Mouse (Mus musculus): ENCODE data around the gene Gipr. TPM values are rescaled to one million over a fixed set of nuclear protein-coding genes. Genes with fewer than 3 reads are reported as not detected.
A peak's percentile ranks its signal among the peaks of the same experiment; 100 is the strongest.

The Gipr gene
- polyA plus RNA-seq, 1 experiment from 2014 or later, result 1.1 TPM

- peak; percentile 24; the same call in 1 of the 2 replicates for ATAC-seq (ENCODE audit: insufficient number of reproducible peaks, insufficient read depth, low FRiP score, low read depth)
- no peak within 1 kb of the TSS for H3K27ac ChIP-seq (ENCODE audit: low read length)
- H3K36me3 ChIP-seq (ENCODE audit: control insufficient read depth, insufficient read depth, low read length), result no peaks in the 10 kb centered on the region
- H3K4me2 ChIP-seq (replicated peaks; ENCODE audit: low read depth, low read length), result peak within 1 kb of the TSS; percentile 23
- H3K9ac ChIP-seq (replicated peaks; ENCODE audit: low read depth, low read length), result no peak within 1 kb of the TSS; the same call in 1 of the 2 replicates
- H3K4me3 ChIP-seq (ENCODE audit: low read depth, low read length), result peak within 1 kb of the TSS; percentile 16
- H3K27me3 ChIP-seq (ENCODE audit: control insufficient read depth, insufficient read depth, low read length), result peaks cover 37% of the 10 kb centered on the region
- H3K4me1 ChIP-seq (ENCODE audit: control insufficient read depth, insufficient read depth, low read length), result peaks cover 14% of the 10 kb centered on the region; the same call in 1 of the 2 replicates
- WGBS, result 2% methylated on average over 30 of the region's 30 CpGs
- 0 out of 2 replicates have a peak, but pooled peaks cover 4% of the 10 kb centered on the region for H3K9me3 ChIP-seq (ENCODE audit: control insufficient read depth, low read depth, low read length)
Measured at GRCm38 (mm10) chr7:19175708-19176515, 10.0 kb upstream of the Gipr start, which contains the start of gene Eml2. Gene Eml2 (plus strand): TSS chr7:19176421.

- no peak overlapping the region for H3K27ac ChIP-seq (ENCODE audit: low read length)
- peaks cover 17% of the 10 kb centered on the region for H3K27me3 ChIP-seq (ENCODE audit: control insufficient read depth, insufficient read depth, low read length)
- peak overlapping the region; percentile 33 for H3K4me2 ChIP-seq (replicated peaks; ENCODE audit: low read depth, low read length)
- no peak overlapping the region for H3K9ac ChIP-seq (replicated peaks; ENCODE audit: low read depth, low read length)
- H3K4me3 ChIP-seq (ENCODE audit: low read depth, low read length), result peak overlapping the region; percentile 11; the same call in 1 of the 2 replicates
- WGBS, result 2% methylated on average over 17 of the region's 17 CpGs
- ATAC-seq (ENCODE audit: insufficient number of reproducible peaks, insufficient read depth, low FRiP score, low read depth), result peak; percentile 54
- no peaks in the 10 kb centered on the region for H3K36me3 ChIP-seq (ENCODE audit: control insufficient read depth, insufficient read depth, low read length)
- H3K9me3 ChIP-seq (ENCODE audit: control insufficient read depth, low read depth, low read length), result no peaks in the 10 kb centered on the region
- peaks cover 12% of the 10 kb centered on the region; the same call in 1 of the 2 replicates for H3K4me1 ChIP-seq (ENCODE audit: control insufficient read depth, insufficient read depth, low read length)
Measured at GRCm38 (mm10) chr7:19172874-19173273, 6.9 kb upstream of the Gipr start.

- 50% methylated on average over 8 of the region's 8 CpGs for WGBS
- no peak overlapping the region for H3K4me3 ChIP-seq (ENCODE audit: low read depth, low read length)
- peaks cover 12% of the 10 kb centered on the region; the same call in 1 of the 2 replicates for H3K4me1 ChIP-seq (ENCODE audit: control insufficient read depth, insufficient read depth, low read length)
- H3K9me3 ChIP-seq (ENCODE audit: control insufficient read depth, low read depth, low read length), result no peaks in the 10 kb centered on the region
- H3K27me3 ChIP-seq (ENCODE audit: control insufficient read depth, insufficient read depth, low read length), result peaks cover 9% of the 10 kb centered on the region
- no peak for ATAC-seq (ENCODE audit: insufficient number of reproducible peaks, insufficient read depth, low FRiP score, low read depth)
- H3K9ac ChIP-seq (replicated peaks; ENCODE audit: low read depth, low read length), result no peak overlapping the region
- H3K27ac ChIP-seq (ENCODE audit: low read length), result no peak overlapping the region
- H3K4me2 ChIP-seq (replicated peaks; ENCODE audit: low read depth, low read length), result no peak overlapping the region
- no peaks in the 10 kb centered on the region for H3K36me3 ChIP-seq (ENCODE audit: control insufficient read depth, insufficient read depth, low read length)
Measured at GRCm38 (mm10) chr7:19171831-19172230, 5.9 kb upstream of the Gipr start.

GRCm38 (mm10) chr7:19170142-19170541 lies 4.2 kb upstream of the Gipr start:
- WGBS, result 40% methylated on average over 8 of the region's 8 CpGs
- peak overlapping the region; percentile 67; the same call in 1 of the 2 replicates for H3K27ac ChIP-seq (ENCODE audit: low read length)
- H3K9ac ChIP-seq (replicated peaks; ENCODE audit: low read depth, low read length), result no peak overlapping the region
- no peaks in the 10 kb centered on the region for H3K27me3 ChIP-seq (ENCODE audit: control insufficient read depth, insufficient read depth, low read length)
- peak; percentile 53; the same call in 1 of the 2 replicates for ATAC-seq (ENCODE audit: insufficient number of reproducible peaks, insufficient read depth, low FRiP score, low read depth)
- H3K4me3 ChIP-seq (ENCODE audit: low read depth, low read length), result no peak overlapping the region
- no peaks in the 10 kb centered on the region for H3K9me3 ChIP-seq (ENCODE audit: control insufficient read depth, low read depth, low read length)
- H3K4me1 ChIP-seq (ENCODE audit: control insufficient read depth, insufficient read depth, low read length), result peaks cover 15% of the 10 kb centered on the region; the same call in 1 of the 2 replicates
- H3K36me3 ChIP-seq (ENCODE audit: control insufficient read depth, insufficient read depth, low read length), result no peaks in the 10 kb centered on the region
- H3K4me2 ChIP-seq (replicated peaks; ENCODE audit: low read depth, low read length), result no peak overlapping the region

GRCm38 (mm10) chr7:19169506-19169905 lies 3.6 kb upstream of the Gipr start:
- 58% methylated on average over 10 of the region's 10 CpGs for WGBS
- Histone ChIP-seq H3K27me3 (ENCODE audit: control insufficient read depth, insufficient read depth, low read length) (no peaks in the 10 kb centered on the region), H3K27ac (ENCODE audit: low read length) (no peak overlapping the region; the same call in 1 of the 2 replicates), H3K9ac (replicated peaks; ENCODE audit: low read depth, low read length) (no peak overlapping the region), H3K9me3 (ENCODE audit: control insufficient read depth, low read depth, low read length) (no peaks in the 10 kb centered on the region), H3K4me1 (ENCODE audit: control insufficient read depth, insufficient read depth, low read length) (peaks cover 21% of the 10 kb centered on the region), H3K36me3 (ENCODE audit: control insufficient read depth, insufficient read depth, low read length) (no peaks in the 10 kb centered on the region), H3K4me3 (ENCODE audit: low read depth, low read length) (no peak overlapping the region), H3K4me2 (replicated peaks; ENCODE audit: low read depth, low read length) (no peak overlapping the region)
- ATAC-seq (ENCODE audit: insufficient number of reproducible peaks, insufficient read depth, low FRiP score, low read depth), result no peak

- 87% methylated on average over 3 of the region's 3 CpGs for WGBS
- no peak overlapping the region for H3K4me2 ChIP-seq (replicated peaks; ENCODE audit: low read depth, low read length)
- no peaks in the 10 kb centered on the region for H3K27me3 ChIP-seq (ENCODE audit: control insufficient read depth, insufficient read depth, low read length)
- H3K9me3 ChIP-seq (ENCODE audit: control insufficient read depth, low read depth, low read length), result no peaks in the 10 kb centered on the region
- H3K4me1 ChIP-seq (ENCODE audit: control insufficient read depth, insufficient read depth, low read length), result peaks cover 22% of the 10 kb centered on the region
- H3K4me3 ChIP-seq (ENCODE audit: low read depth, low read length), result no peak overlapping the region
- H3K36me3 ChIP-seq (ENCODE audit: control insufficient read depth, insufficient read depth, low read length), result no peaks in the 10 kb centered on the region
- H3K27ac ChIP-seq (ENCODE audit: low read length), result no peak overlapping the region
- no peak for ATAC-seq (ENCODE audit: insufficient number of reproducible peaks, insufficient read depth, low FRiP score, low read depth)
- no peak overlapping the region for H3K9ac ChIP-seq (replicated peaks; ENCODE audit: low read depth, low read length)
Measured at GRCm38 (mm10) chr7:19166990-19167389, 1.1 kb upstream of the Gipr start.

GRCm38 (mm10) chr7:19164978-19165377 lies 949 bp downstream of the Gipr start:
- 0 out of 2 replicates have a peak, but pooled peaks cover 2% of the 10 kb centered on the region for H3K27me3 ChIP-seq (ENCODE audit: control insufficient read depth, insufficient read depth, low read length)
- peaks cover 24% of the 10 kb centered on the region for H3K4me1 ChIP-seq (ENCODE audit: control insufficient read depth, insufficient read depth, low read length)
- H3K4me2 ChIP-seq (replicated peaks; ENCODE audit: low read depth, low read length), result peak overlapping the region; percentile 25; the same call in 1 of the 2 replicates
- no peaks in the 10 kb centered on the region for H3K9me3 ChIP-seq (ENCODE audit: control insufficient read depth, low read depth, low read length)
- 0 out of 2 replicates have a peak, but pooled peaks have one; percentile 25 for ATAC-seq (ENCODE audit: insufficient number of reproducible peaks, insufficient read depth, low FRiP score, low read depth)
- no peak overlapping the region for H3K27ac ChIP-seq (ENCODE audit: low read length)
- H3K36me3 ChIP-seq (ENCODE audit: control insufficient read depth, insufficient read depth, low read length), result no peaks in the 10 kb centered on the region
- H3K9ac ChIP-seq (replicated peaks; ENCODE audit: low read depth, low read length), result no peak overlapping the region
- no peak overlapping the region for H3K4me3 ChIP-seq (ENCODE audit: low read depth, low read length)
- under 1% methylated on average over 13 of the region's 13 CpGs for WGBS

GRCm38 (mm10) chr7:19164189-19164588 lies 1.7 kb downstream of the Gipr start:
- ATAC-seq (ENCODE audit: insufficient number of reproducible peaks, insufficient read depth, low FRiP score, low read depth), result peak; percentile 57
- Histone ChIP-seq H3K9me3 (ENCODE audit: control insufficient read depth, low read depth, low read length) (no peaks in the 10 kb centered on the region), H3K27ac (ENCODE audit: low read length) (no peak overlapping the region), H3K4me2 (replicated peaks; ENCODE audit: low read depth, low read length) (peak overlapping the region; percentile 25), H3K9ac (replicated peaks; ENCODE audit: low read depth, low read length) (no peak overlapping the region), H3K27me3 (ENCODE audit: control insufficient read depth, insufficient read depth, low read length) (0 out of 2 replicates have a peak, but pooled peaks cover 6% of the 10 kb centered on the region), H3K4me3 (ENCODE audit: low read depth, low read length) (no peak overlapping the region), H3K36me3 (ENCODE audit: control insufficient read depth, insufficient read depth, low read length) (no peaks in the 10 kb centered on the region), H3K4me1 (ENCODE audit: control insufficient read depth, insufficient read depth, low read length) (peaks cover 24% of the 10 kb centered on the region)
- WGBS, result 0% methylated on average over 6 of the region's 6 CpGs
